In genomic region chr9:123978308-123978707, GRCm38 (mm10) we compare ENCODE assay signal across 25 mouse cellular contexts. TPM values are rescaled to one million over a fixed set of nuclear protein-coding genes. Genes with fewer than 3 reads are reported as not detected.
DNase-seq lines count a peak whose midpoint lies in the region; ATAC-seq and TF ChIP-seq lines count a peak whose summit lies in the region.
"Had no signal": no experiment of that assay in that cellular context is flagged by ENCODE, and none has a peak within 500 bp of the region (broad histone marks: within the 10 kb centered on the region; RNA-seq: fewer than 3 reads in every experiment).

Gene Ccr1l1, minus strand, starts transcription at chr9:123978408.

- DNase-seq in embryonic facial prominence, embryonic 14.5 days (ENCODE audit: low spot score), result peak; percentile 1
- DNase-seq in embryonic facial prominence, embryonic 10.5 days (ENCODE audit: low spot score), result no peak
- DNase-seq in heart, postnatal 0 days (ENCODE audit: low spot score), result peak; percentile 19
- DNase-seq in heart, postnatal 36 days, result no peak
- DNase-seq: adrenal gland, adult 2 months; adrenal gland, adult 8-10 months; adrenal gland, postnatal 10 days; adrenal gland, postnatal 14 days; adrenal gland, postnatal 25 days; adrenal gland, postnatal 36 days; B cell, adult 2 months; cerebellum, adult 11 months; cerebellum, adult 11-12 months; cerebellum, adult 18-20 months had no signal

- H3K27me3 ChIP-seq in embryonic facial prominence, embryonic 14.5 days (replicated peaks; ENCODE audit: control insufficient read depth, insufficient read depth, low read length), result no peaks in the 10 kb centered on the region
- no peaks in the 10 kb centered on the region for H3K27me3 ChIP-seq in embryonic facial prominence, embryonic 10.5 days (replicated peaks; ENCODE audit: low read depth, poor library complexity, severe bottlenecking)
- no peaks in the 10 kb centered on the region for H3K27me3 ChIP-seq in heart, postnatal 0 days (ENCODE audit: control insufficient read depth, insufficient read depth, low read length)
- H3K27me3 ChIP-seq: CH12.LX, Patski had no signal

- WGBS in embryonic facial prominence, embryonic 14.5 days, result 80% methylated on average over 1 of the region's 1 CpGs
- WGBS in embryonic facial prominence, embryonic 10.5 days, result 86% methylated on average over 1 of the region's 1 CpGs
- WGBS in heart, postnatal 0 days, result 50% methylated on average over 1 of the region's 1 CpGs

- H3K36me3 ChIP-seq in embryonic facial prominence, embryonic 14.5 days (ENCODE audit: control insufficient read depth, insufficient read depth, low read length), result no peaks in the 10 kb centered on the region
- no peaks in the 10 kb centered on the region for H3K36me3 ChIP-seq in embryonic facial prominence, embryonic 10.5 days (replicated peaks)
- no peaks in the 10 kb centered on the region for H3K36me3 ChIP-seq in heart, postnatal 0 days (replicated peaks; ENCODE audit: control insufficient read depth, insufficient read depth, low read length)
- H3K36me3 ChIP-seq: G1E had no signal

- ATAC-seq in embryonic facial prominence, embryonic 14.5 days (ENCODE audit: low read depth), result no peak
- no peak for ATAC-seq in heart, postnatal 0 days (ENCODE audit: insufficient read depth, low read depth)
- ATAC-seq: activated CD4-positive, CD25-positive, alpha-beta regulatory T cell, adult 4 months; CD4-positive, CD25-positive, alpha-beta regulatory T cell, adult 4 months; Patski had no signal

- no peak within 1 kb of the TSS for H3K9ac ChIP-seq in embryonic facial prominence, embryonic 14.5 days (ENCODE audit: low read depth, low read length)
- H3K9ac ChIP-seq in heart, postnatal 0 days (replicated peaks; ENCODE audit: low read depth, low read length), result no peak within 1 kb of the TSS

- intact Hi-C loops in heart, postnatal 36 days (cut with DNase I), result no loop called here

- H3K27ac ChIP-seq in embryonic facial prominence, embryonic 14.5 days (replicated peaks; ENCODE audit: low read depth, low read length), result no peak within 1 kb of the TSS
- H3K27ac ChIP-seq in embryonic facial prominence, embryonic 10.5 days (replicated peaks), result no peak within 1 kb of the TSS
- H3K27ac ChIP-seq in heart, postnatal 0 days (ENCODE audit: low read depth), result no peak within 1 kb of the TSS

- H3K9me3 ChIP-seq in embryonic facial prominence, embryonic 14.5 days (ENCODE audit: control insufficient read depth, low read length), result no peaks in the 10 kb centered on the region
- H3K9me3 ChIP-seq in embryonic facial prominence, embryonic 10.5 days, result no peaks in the 10 kb centered on the region
- no peaks in the 10 kb centered on the region for H3K9me3 ChIP-seq in heart, postnatal 0 days (replicated peaks; ENCODE audit: control insufficient read depth, low read length)
- H3K9me3 ChIP-seq: G1E had no signal

- H3K4me3 ChIP-seq in embryonic facial prominence, embryonic 14.5 days (ENCODE audit: low read depth, low read length), result no peak within 1 kb of the TSS
- no peak within 1 kb of the TSS for H3K4me3 ChIP-seq in embryonic facial prominence, embryonic 10.5 days
- H3K4me3 ChIP-seq in heart, postnatal 0 days (ENCODE audit: low read depth, low read length), result no peak within 1 kb of the TSS

- H3K4me1 ChIP-seq in embryonic facial prominence, embryonic 14.5 days (ENCODE audit: control insufficient read depth, insufficient read depth, low read length), result no peaks in the 10 kb centered on the region
- H3K4me1 ChIP-seq in embryonic facial prominence, embryonic 10.5 days, result no peaks in the 10 kb centered on the region
- H3K4me1 ChIP-seq in heart, postnatal 0 days (ENCODE audit: control insufficient read depth, insufficient read depth), result no peaks in the 10 kb centered on the region

- no peak within 1 kb of the TSS for H3K4me2 ChIP-seq in embryonic facial prominence, embryonic 14.5 days (ENCODE audit: low read depth, low read length)
- no peak within 1 kb of the TSS for H3K4me2 ChIP-seq in heart, postnatal 0 days (ENCODE audit: low read depth, low read length)

- no peak for TF ChIP-seq CTCF in heart, postnatal 0 days (IDR thresholded peaks at IDR 0.05; ENCODE audit: low read depth)

- TF ChIP-seq EP300 in heart, postnatal 0 days (IDR thresholded peaks at IDR 0.05; ENCODE audit: low read depth), result no peak

RNA-seq across cellular contexts. Expression of gene Ccr1l1, which starts in this region (rescaled TPM):
- not detected in 2 replicates for polyA plus RNA-seq in embryonic facial prominence, embryonic 14.5 days (2014; fragmentation: Nextera tagmentation; extraction: Ambion mirVana)
- not detected in 2 replicates for polyA plus RNA-seq in embryonic facial prominence, embryonic 10.5 days (2016; fragmentation: Nextera tagmentation; extraction: Ambion mirVana)
- not detected in 2 replicates for total RNA-seq in heart, postnatal 0 days (2014; rRNA removed; ENCODE audit: low replicate concordance)
- not detected in 2 replicates for polyA plus RNA-seq in heart, postnatal 0 days (2015; fragmentation: Nextera tagmentation; extraction: Ambion mirVana)
- total RNA-seq in heart, postnatal 36 days (2021), result not detected
- total RNA-seq: adrenal gland, adult 18-20 months; adrenal gland, adult 2 months; adrenal gland, adult 8-10 months; adrenal gland, postnatal 10 days; adrenal gland, postnatal 14 days; adrenal gland, postnatal 25 days; adrenal gland, postnatal 36 days; adrenal gland, postnatal 4 days; ES-E14; MEL had no signal
- polyA plus RNA-seq: activated CD4-positive, CD25-positive, alpha-beta regulatory T cell, adult 4 months; adrenal gland, adult 2 months; brain, embryonic 14.5 days; C2C12; CD4-positive, CD25-positive, alpha-beta regulatory T cell, adult 4 months; G1E; Patski had no signal

Comparison
In these comparisons a context has a peak if more than half of its experiments do, and no peak if none do; other contexts are left out.
1. Peak in DNase-seq in embryonic facial prominence, embryonic 14.5 days; RNA of the gene not detected or under 1 TPM.
2. Peak in DNase-seq in heart, postnatal 0 days; RNA of the gene not detected or under 1 TPM.